Mouse (Mus musculus) G1E (cell line): ENCODE results near the gene Hoxa1. TPM values are rescaled to one million over a fixed set of nuclear protein-coding genes. Genes with fewer than 3 reads are reported as not detected.

Experiments
- ATAC-seq: 2 replicates; pipeline ENCODE4 v1.8.0; 2016; ENCODE audit warnings: mild to moderate bottlenecking; ENCODE audit not compliant: insufficient number of reproducible peaks, poor library complexity, low FRiP score, severe bottlenecking; ENCODE audit errors: extremely low read depth
- DNase-seq: peaks from one replicate; pipeline ENCODE4 v3.0.0; 2012; ENCODE audit warnings: low spot score
- H3K27me3 ChIP-seq: 2 replicates; pipeline ENCODE4 v1.6.1; 2012; ENCODE audit warnings: mild to moderate bottlenecking, low read length, inconsistent platforms; ENCODE audit not compliant: insufficient read depth
- H3K36me3 ChIP-seq: replicated peaks from 2 replicates; pipeline ENCODE3; 2012; ENCODE audit warnings: mild to moderate bottlenecking, inconsistent platforms
- H3K4me1 ChIP-seq: 2 replicates; pipeline ENCODE4 v1.6.1; 2012; ENCODE audit warnings: low read depth, low read length, inconsistent platforms, mixed read lengths; ENCODE audit not compliant: insufficient read depth
- H3K4me3 ChIP-seq: 2 replicates; pipeline ENCODE4 v1.5.1; 2012; ENCODE audit warnings: low read depth, mild to moderate bottlenecking, inconsistent platforms, low read length, moderate library complexity, mixed read lengths
- H3K9me3 ChIP-seq: replicated peaks from 2 replicates; pipeline ENCODE4 v1.6.1; 2012; ENCODE audit warnings: inconsistent platforms
- CTCF ChIP-seq: IDR thresholded peaks from 2 replicates; pipeline ENCODE4 v1.5.1; 2012; ENCODE audit warnings: low read depth, low read length, inconsistent platforms, mixed read lengths
- GATA1 ChIP-seq: IDR thresholded peaks from 2 replicates; pipeline ENCODE4 v1.6.1; 2012; ENCODE audit warnings: borderline replicate concordance, low read length, inconsistent platforms, mixed read lengths
- GATA2 ChIP-seq: IDR thresholded peaks from 2 replicates; pipeline ENCODE4 v1.6.1; 2012; ENCODE audit warnings: low read depth, low read length, inconsistent platforms, borderline replicate concordance
- POLR2AphosphoS5 ChIP-seq: IDR thresholded peaks from 2 replicates; pipeline ENCODE4 v1.6.1; 2012; ENCODE audit warnings: low read depth, low read length, inconsistent platforms; ENCODE audit not compliant: insufficient replicate concordance
- TAL1 ChIP-seq: conservative IDR thresholded peaks from 2 replicates; pipeline ENCODE4 v1.6.1; 2012; ENCODE audit warnings: low read depth, low read length, inconsistent platforms, mixed read lengths
- polyA plus RNA-seq: library from polyadenylated mRNA; stranded (reverse); fragments of >175 nt; gene quantifications from 2 replicates; pipeline ENCODE4 v1.2.3, GENCODE M21; 2012
- total RNA-seq, 2 experiments: library from RNA; stranded (forward) in 1 of 2; stranded (reverse) in 1 of 2; fragments of 200-1000 nt in 1 of 2; fragments of >200 nt in 1 of 2; fragmentation: Nextera tagmentation in 1 of 2; gene quantifications; 2 replicates each; pipeline ENCODE4 v1.2.3; 2014 to 2017

Gene Hoxa1
- total and polyA plus RNA-seq, 3 experiments = 0.22 TPM; not detected in 2

DNA sequence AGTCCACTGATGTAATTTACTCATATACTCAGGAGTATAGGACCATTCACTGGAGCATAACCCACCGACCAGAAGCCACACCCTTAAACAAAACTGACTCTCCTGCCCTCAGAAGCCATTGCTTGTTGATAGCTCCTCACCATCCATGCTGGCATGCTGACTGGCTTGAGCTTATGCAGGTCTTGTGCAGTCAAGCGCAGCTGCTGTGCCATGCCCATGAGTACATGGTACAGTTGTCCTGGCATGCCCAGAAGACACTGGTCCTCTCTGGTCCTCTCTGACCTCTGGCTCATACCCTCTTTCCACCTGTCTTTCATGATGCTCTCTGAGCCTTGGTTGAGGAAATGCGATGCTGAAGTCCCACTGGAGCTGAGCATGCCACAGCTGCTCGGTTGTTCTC, 34.4 kb downstream of the Hoxa1 start:
- Histone ChIP-seq H3K36me3 (no peaks in the 10 kb centered on the region), H3K4me1 (no peaks in the 10 kb centered on the region), H3K27me3 (no peaks in the 10 kb centered on the region; the same call in none of the 2 replicates), H3K9me3 (peaks cover 3% of the 10 kb centered on the region; the same call in 1 of the 2 replicates), H3K4me3 (no peak overlapping the region)
- no peak for DNase-seq
- ATAC-seq = no peak
- no peak for TF ChIP-seq GATA2
- no peak for TF ChIP-seq TAL1
- no peak for TF ChIP-seq GATA1
- TF ChIP-seq CTCF = no peak
- no peak for TF ChIP-seq POLR2AphosphoS5

DNA sequence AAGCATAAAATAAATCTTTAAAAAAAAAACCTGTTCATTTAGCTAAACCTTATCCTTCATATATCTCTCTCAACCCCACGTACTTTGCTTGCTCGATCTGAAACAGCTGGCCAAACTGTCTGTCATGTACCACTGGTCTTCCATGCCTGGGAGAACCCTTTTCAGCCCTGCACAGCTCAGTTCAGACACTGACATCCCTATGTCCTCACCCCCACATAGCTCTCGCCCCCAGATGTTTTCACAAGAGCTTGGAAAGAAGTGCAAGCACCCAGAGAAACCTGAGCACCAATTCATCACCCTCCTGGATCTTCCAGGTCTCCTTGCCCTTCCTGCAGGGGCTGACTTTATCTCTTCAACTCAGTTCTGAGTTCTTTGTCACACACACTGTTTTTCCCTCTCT, 36.9 kb downstream of the Hoxa1 start:
- Histone ChIP-seq H3K4me1 (no peaks in the 10 kb centered on the region), H3K27me3 (peaks cover 3% of the 10 kb centered on the region; the same call in 1 of the 2 replicates), H3K36me3 (no peaks in the 10 kb centered on the region), H3K9me3 (no peaks in the 10 kb centered on the region), H3K4me3 (no peak overlapping the region)
- TF ChIP-seq TAL1 = no peak
- TF ChIP-seq GATA2 = no peak
- TF ChIP-seq CTCF = no peak
- no peak for TF ChIP-seq GATA1
- no peak for TF ChIP-seq POLR2AphosphoS5
- ATAC-seq = no peak
- DNase-seq = no peak

DNA sequence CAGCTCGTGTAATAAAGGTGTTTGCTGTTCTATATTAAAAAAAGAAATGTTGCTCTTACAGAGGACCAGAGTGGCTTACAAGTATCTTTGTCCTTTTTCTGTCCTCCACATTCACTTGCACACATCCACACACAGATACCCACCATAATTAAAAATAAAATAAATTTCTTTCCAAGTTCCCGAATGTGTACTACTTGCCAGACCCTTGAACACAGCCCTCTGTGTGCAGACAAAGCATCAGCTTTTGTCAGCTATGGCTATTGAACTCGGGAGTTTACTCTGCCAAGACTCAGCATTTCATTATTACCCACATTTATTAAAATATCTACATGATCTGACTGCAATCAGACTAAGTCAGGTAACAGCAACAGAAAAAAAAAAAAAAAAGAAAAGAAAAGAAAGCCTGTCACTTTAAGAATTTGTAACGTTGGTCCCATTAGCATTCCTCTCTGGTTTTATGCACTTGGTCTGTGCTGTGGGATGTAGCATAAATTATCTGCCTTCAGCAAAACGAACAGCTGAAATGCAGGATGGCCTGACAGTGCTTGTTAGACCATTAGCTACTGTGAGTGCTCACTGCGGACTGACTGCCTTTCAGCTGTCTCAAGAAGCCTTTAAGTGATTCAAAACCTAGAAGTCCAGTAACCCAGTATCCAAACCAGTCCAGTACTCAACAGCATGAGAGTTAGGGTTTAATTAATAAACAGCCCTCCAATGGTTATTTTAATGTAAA, 39.0 kb downstream of the Hoxa1 start:
- TF ChIP-seq POLR2AphosphoS5 = no peak
- H3K4me1 ChIP-seq = no peaks in the 10 kb centered on the region
- H3K27me3 ChIP-seq = peaks cover 3% of the 10 kb centered on the region; the same call in 1 of the 2 replicates
- DNase-seq (no peak), ATAC-seq (no peak)
- no peak overlapping the region for H3K4me3 ChIP-seq
- no peaks in the 10 kb centered on the region for H3K36me3 ChIP-seq
- H3K9me3 ChIP-seq = no peaks in the 10 kb centered on the region

DNA sequence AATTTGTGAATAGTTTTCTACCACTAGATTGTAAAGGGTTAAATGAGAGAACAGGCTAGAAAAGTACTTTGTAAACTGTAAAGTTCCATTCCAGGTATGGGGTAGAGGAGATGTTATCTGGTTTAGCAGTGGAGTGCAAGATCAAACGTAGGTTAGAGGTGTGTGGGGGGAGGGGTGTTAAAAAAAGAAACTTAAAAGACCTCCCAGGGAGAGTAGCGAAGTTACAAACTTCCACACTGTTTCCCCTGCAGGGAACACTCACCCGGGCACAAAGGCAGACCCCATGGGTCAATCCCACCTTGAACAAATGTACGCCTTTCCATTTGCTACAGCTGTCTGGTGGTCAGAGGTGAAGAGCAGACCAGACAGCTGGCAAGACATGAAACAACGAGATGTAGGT, 42.2 kb downstream of the Hoxa1 start:
- Histone ChIP-seq H3K4me1 (no peaks in the 10 kb centered on the region), H3K9me3 (no peaks in the 10 kb centered on the region), H3K36me3 (no peaks in the 10 kb centered on the region), H3K27me3 (peaks cover 3% of the 10 kb centered on the region; the same call in 1 of the 2 replicates), H3K4me3 (no peak overlapping the region)
- TF ChIP-seq GATA2 (no peak), TAL1 (no peak), POLR2AphosphoS5 (no peak), CTCF (no peak), GATA1 (no peak)
- DNase-seq (no peak), ATAC-seq (no peak)

DNA sequence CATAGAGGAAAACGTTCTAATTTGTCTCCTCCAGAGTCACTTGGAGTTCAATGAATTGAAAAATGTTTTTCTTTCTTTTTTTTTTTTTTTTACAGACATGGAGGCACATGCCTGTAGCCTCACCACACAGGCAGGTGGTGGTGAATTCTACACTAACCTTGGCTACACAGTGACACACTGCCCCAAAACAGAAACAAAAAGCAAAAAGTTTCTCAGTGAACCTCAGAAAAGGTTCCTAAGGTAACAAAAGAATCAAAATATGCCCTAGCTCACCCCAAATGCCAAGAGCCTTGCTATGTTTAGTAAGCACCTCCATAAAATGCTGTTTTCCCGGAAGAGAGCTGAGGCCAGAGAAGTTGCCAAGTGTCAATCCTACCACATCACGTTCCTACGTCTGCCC, 46.3 kb downstream of the Hoxa1 start:
- Histone ChIP-seq H3K9me3 (no peaks in the 10 kb centered on the region), H3K4me3 (no peak overlapping the region), H3K36me3 (no peaks in the 10 kb centered on the region), H3K27me3 (peaks cover 3% of the 10 kb centered on the region; the same call in 1 of the 2 replicates), H3K4me1 (no peaks in the 10 kb centered on the region)
- ATAC-seq (no peak), DNase-seq (no peak)
- no peak for TF ChIP-seq POLR2AphosphoS5
- TF ChIP-seq CTCF = no peak
- TF ChIP-seq GATA1 = no peak
- no peak for TF ChIP-seq GATA2
- TF ChIP-seq TAL1 = no peak

DNA sequence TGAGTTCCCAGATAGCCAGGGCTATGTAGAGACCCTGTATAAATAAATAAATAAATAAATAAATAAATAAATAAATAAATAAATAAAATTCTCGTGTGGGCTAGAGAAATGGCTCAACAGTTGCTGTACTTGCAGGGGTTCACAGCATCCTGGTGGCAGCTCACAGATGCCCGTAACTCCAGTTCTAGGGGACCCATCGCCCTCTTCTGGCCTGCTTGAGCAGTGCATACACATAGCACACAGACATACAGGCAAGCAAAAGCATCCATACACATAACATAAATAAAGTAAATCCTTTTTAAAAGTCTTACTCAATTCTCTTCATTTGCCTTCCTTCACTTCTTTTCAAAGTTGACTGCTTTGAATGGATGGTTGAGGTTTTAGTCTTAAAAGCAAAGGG, 50.7 kb downstream of the Hoxa1 start:
- Histone ChIP-seq H3K27me3 (no peaks in the 10 kb centered on the region), H3K36me3 (no peaks in the 10 kb centered on the region), H3K4me1 (no peaks in the 10 kb centered on the region), H3K9me3 (no peaks in the 10 kb centered on the region), H3K4me3 (no peak overlapping the region)
- TF ChIP-seq POLR2AphosphoS5 (no peak), CTCF (no peak), GATA2 (no peak)
- no peak for ATAC-seq
- DNase-seq = no peak

DNA sequence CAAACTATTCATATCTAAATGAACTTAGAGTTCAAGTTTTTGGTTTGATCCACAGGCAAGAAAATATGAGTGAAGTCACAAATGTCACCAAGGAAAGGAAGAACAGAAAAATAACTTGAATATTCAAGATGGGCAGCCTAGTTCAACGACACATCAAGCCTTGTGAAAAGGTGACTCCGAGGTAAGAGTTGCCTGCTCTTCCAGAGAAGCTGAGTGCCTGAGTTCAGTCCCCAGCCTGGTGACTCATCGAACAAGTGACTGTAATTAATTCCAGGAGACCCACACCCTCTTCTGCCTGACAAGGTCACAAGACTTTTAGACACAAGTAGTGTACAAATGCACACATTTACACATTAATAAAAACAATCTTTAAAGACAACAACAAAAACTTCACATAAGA, 51.4 kb downstream of the Hoxa1 start:
- no peaks in the 10 kb centered on the region for H3K4me1 ChIP-seq
- ATAC-seq = no peak
- no peak overlapping the region for H3K4me3 ChIP-seq

More for the DNA sequence above, 51.4 kb downstream of the Hoxa1 start:
- Histone ChIP-seq H3K36me3 (no peaks in the 10 kb centered on the region), H3K9me3 (no peaks in the 10 kb centered on the region), H3K27me3 (no peaks in the 10 kb centered on the region)
- DNase-seq = no peak
- TF ChIP-seq TAL1 (no peak), GATA1 (no peak), POLR2AphosphoS5 (no peak), CTCF (no peak), GATA2 (no peak)
